Mouse (Mus musculus): ENCODE results near the gene Tbc1d19.

DNA sequence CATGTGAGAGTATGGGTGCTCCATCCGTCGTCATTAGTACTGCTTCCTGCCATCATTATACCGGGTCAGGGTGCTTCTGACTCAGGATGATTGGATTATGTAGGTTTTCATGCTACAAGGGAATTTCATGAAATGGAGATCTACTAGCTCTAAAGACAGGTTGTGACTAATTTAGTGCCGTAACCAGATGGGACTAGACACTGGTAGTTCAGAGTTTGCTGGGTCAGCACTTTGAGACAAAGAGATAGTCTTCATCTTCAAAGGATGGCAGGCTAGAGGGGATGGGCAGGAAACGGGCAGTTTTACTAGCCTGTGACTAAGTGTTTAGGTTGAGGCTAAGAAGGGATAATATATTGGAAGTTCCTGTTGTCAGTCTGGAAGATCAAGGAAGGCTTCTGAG is 31.9 kb downstream of the Tbc1d19 start:
- TF ChIP-seq CTCF (IDR thresholded peaks at IDR 0.05; ENCODE audit: low read depth, low read length) (no peak), EP300 (IDR thresholded peaks at IDR 0.05; ENCODE audit: insufficient read depth, low read depth, low read length) (no peak)

Measured in ES-Bruce4 (cell line).